Mouse (Mus musculus): ENCODE data around the gene Cox5a. TPM values are rescaled to one million over a fixed set of nuclear protein-coding genes. Genes with fewer than 3 reads are reported as not detected.
A peak's percentile ranks its signal among the peaks of the same experiment; 100 is the strongest.

The Cox5a gene
- polyA plus RNA-seq, 1 experiment: 1,569 TPM

GRCm38 (mm10) chr9:57553119-57553518 is 32.0 kb downstream of the Cox5a start:
- Histone ChIP-seq H3K4me1 (ENCODE audit: control insufficient read depth, insufficient read depth, insufficient read length, low read length) (peaks cover 27% of the 10 kb centered on the region), H3K36me3 (ENCODE audit: control insufficient read depth, insufficient read depth, low read length) (peaks cover 17% of the 10 kb centered on the region), H3K27ac (ENCODE audit: insufficient read depth, low read depth, low read length) (peak overlapping the region; percentile 50), H3K27me3 (ENCODE audit: control insufficient read depth, insufficient read depth, low read length) (no peaks in the 10 kb centered on the region), H3K4me3 (ENCODE audit: low read depth, low read length) (no peak overlapping the region)
- TF ChIP-seq CTCF (IDR thresholded peaks at IDR 0.05; ENCODE audit: extremely low read depth, insufficient read length, insufficient replicate concordance, low read depth, low read length) (no peak), POLR2A (IDR thresholded peaks at IDR 0.05; ENCODE audit: low read depth, low read length) (no peak)
- WGBS: 47% methylated on average over 11 of the region's 11 CpGs

- Histone ChIP-seq H3K27me3 (ENCODE audit: control insufficient read depth, insufficient read depth, low read length) (no peaks in the 10 kb centered on the region), H3K27ac (ENCODE audit: insufficient read depth, low read depth, low read length) (no peak overlapping the region), H3K4me3 (ENCODE audit: low read depth, low read length) (no peak overlapping the region), H3K4me1 (ENCODE audit: control insufficient read depth, insufficient read depth, insufficient read length, low read length) (peaks cover 13% of the 10 kb centered on the region), H3K36me3 (ENCODE audit: control insufficient read depth, insufficient read depth, low read length) (peaks cover 2% of the 10 kb centered on the region)
- TF ChIP-seq POLR2A (IDR thresholded peaks at IDR 0.05; ENCODE audit: low read depth, low read length) (no peak), CTCF (IDR thresholded peaks at IDR 0.05; ENCODE audit: extremely low read depth, insufficient read length, insufficient replicate concordance, low read depth, low read length) (no peak)
- 87% methylated on average over 3 of the region's 3 CpGs for WGBS
Measured at GRCm38 (mm10) chr9:57554753-57555152, 33.7 kb downstream of the Cox5a start.

- Histone ChIP-seq H3K27me3 (ENCODE audit: control insufficient read depth, insufficient read depth, low read length) (no peaks in the 10 kb centered on the region), H3K27ac (ENCODE audit: insufficient read depth, low read depth, low read length) (no peak overlapping the region), H3K4me1 (ENCODE audit: control insufficient read depth, insufficient read depth, insufficient read length, low read length) (peaks cover 11% of the 10 kb centered on the region), H3K36me3 (ENCODE audit: control insufficient read depth, insufficient read depth, low read length) (no peaks in the 10 kb centered on the region), H3K4me3 (ENCODE audit: low read depth, low read length) (no peak overlapping the region)
- TF ChIP-seq POLR2A (IDR thresholded peaks at IDR 0.05; ENCODE audit: low read depth, low read length) (no peak), CTCF (IDR thresholded peaks at IDR 0.05; ENCODE audit: extremely low read depth, insufficient read length, insufficient replicate concordance, low read depth, low read length) (no peak)
- WGBS: 85% methylated on average over 3 of the region's 3 CpGs
Measured at GRCm38 (mm10) chr9:57557215-57557614, 36.1 kb downstream of the Cox5a start.

GRCm38 (mm10) chr9:57558625-57559024 is 37.6 kb downstream of the Cox5a start:
- Histone ChIP-seq H3K4me1 (ENCODE audit: control insufficient read depth, insufficient read depth, insufficient read length, low read length) (peaks cover 11% of the 10 kb centered on the region), H3K4me3 (ENCODE audit: low read depth, low read length) (no peak overlapping the region), H3K27me3 (ENCODE audit: control insufficient read depth, insufficient read depth, low read length) (no peaks in the 10 kb centered on the region), H3K27ac (ENCODE audit: insufficient read depth, low read depth, low read length) (no peak overlapping the region), H3K36me3 (ENCODE audit: control insufficient read depth, insufficient read depth, low read length) (no peaks in the 10 kb centered on the region)
- 88% methylated on average over 4 of the region's 4 CpGs for WGBS
- TF ChIP-seq CTCF (IDR thresholded peaks at IDR 0.05; ENCODE audit: extremely low read depth, insufficient read length, insufficient replicate concordance, low read depth, low read length) (no peak), POLR2A (IDR thresholded peaks at IDR 0.05; ENCODE audit: low read depth, low read length) (no peak)

GRCm38 (mm10) chr9:57559568-57559967 is 38.5 kb downstream of the Cox5a start:
- no peak for TF ChIP-seq CTCF (IDR thresholded peaks at IDR 0.05; ENCODE audit: extremely low read depth, insufficient read length, insufficient replicate concordance, low read depth, low read length)
- no peak for TF ChIP-seq POLR2A (IDR thresholded peaks at IDR 0.05; ENCODE audit: low read depth, low read length)
- Histone ChIP-seq H3K4me3 (ENCODE audit: low read depth, low read length) (no peak overlapping the region), H3K27me3 (ENCODE audit: control insufficient read depth, insufficient read depth, low read length) (no peaks in the 10 kb centered on the region), H3K36me3 (ENCODE audit: control insufficient read depth, insufficient read depth, low read length) (no peaks in the 10 kb centered on the region), H3K27ac (ENCODE audit: insufficient read depth, low read depth, low read length) (no peak overlapping the region), H3K4me1 (ENCODE audit: control insufficient read depth, insufficient read depth, insufficient read length, low read length) (peaks cover 11% of the 10 kb centered on the region)
- 62% methylated on average over 2 of the region's 2 CpGs for WGBS

- H3K4me1 ChIP-seq (ENCODE audit: control insufficient read depth, insufficient read depth, insufficient read length, low read length): peaks cover 16% of the 10 kb centered on the region
- no peak for TF ChIP-seq CTCF (IDR thresholded peaks at IDR 0.05; ENCODE audit: extremely low read depth, insufficient read length, insufficient replicate concordance, low read depth, low read length)
- no peak for TF ChIP-seq POLR2A (IDR thresholded peaks at IDR 0.05; ENCODE audit: low read depth, low read length)
- H3K27ac ChIP-seq (ENCODE audit: insufficient read depth, low read depth, low read length): peak overlapping the region; percentile 27
- no peaks in the 10 kb centered on the region for H3K36me3 ChIP-seq (ENCODE audit: control insufficient read depth, insufficient read depth, low read length)
- 24% methylated on average over 7 of the region's 7 CpGs for WGBS
- H3K4me3 ChIP-seq (ENCODE audit: low read depth, low read length): peak overlapping the region; percentile 17; the same call in 1 of the 2 replicates
- H3K27me3 ChIP-seq (ENCODE audit: control insufficient read depth, insufficient read depth, low read length): no peaks in the 10 kb centered on the region
Measured at GRCm38 (mm10) chr9:57560263-57560662, 39.2 kb downstream of the Cox5a start.

- Histone ChIP-seq H3K4me1 (ENCODE audit: control insufficient read depth, insufficient read depth, insufficient read length, low read length) (peaks cover 24% of the 10 kb centered on the region), H3K27me3 (ENCODE audit: control insufficient read depth, insufficient read depth, low read length) (no peaks in the 10 kb centered on the region), H3K4me3 (ENCODE audit: low read depth, low read length) (peak within 1 kb of the TSS; percentile 76), H3K36me3 (ENCODE audit: control insufficient read depth, insufficient read depth, low read length) (no peaks in the 10 kb centered on the region), H3K27ac (ENCODE audit: insufficient read depth, low read depth, low read length) (peak within 1 kb of the TSS; percentile 96)
- TF ChIP-seq CTCF (IDR thresholded peaks at IDR 0.05; ENCODE audit: extremely low read depth, insufficient read length, insufficient replicate concordance, low read depth, low read length) (no peak), POLR2A (IDR thresholded peaks at IDR 0.05; ENCODE audit: low read depth, low read length) (peak; percentile 88)
- 1% methylated on average over 37 of the region's 37 CpGs for WGBS
Measured at GRCm38 (mm10) chr9:57560861-57561710, 40.0 kb downstream of the Cox5a start, which contains the start of gene Scamp2. TSS of gene Scamp2 (plus strand) at chr9:57560943.

Measured in small intestine, adult 2 months (tissue).